Mouse (Mus musculus): ENCODE data around the gene Socs4.
"Not testable (repeated sequence)": the region's sequence is repeated elsewhere in the genome, so short reads cannot be mapped to it uniquely, and the experiment has no call there.

DNA sequence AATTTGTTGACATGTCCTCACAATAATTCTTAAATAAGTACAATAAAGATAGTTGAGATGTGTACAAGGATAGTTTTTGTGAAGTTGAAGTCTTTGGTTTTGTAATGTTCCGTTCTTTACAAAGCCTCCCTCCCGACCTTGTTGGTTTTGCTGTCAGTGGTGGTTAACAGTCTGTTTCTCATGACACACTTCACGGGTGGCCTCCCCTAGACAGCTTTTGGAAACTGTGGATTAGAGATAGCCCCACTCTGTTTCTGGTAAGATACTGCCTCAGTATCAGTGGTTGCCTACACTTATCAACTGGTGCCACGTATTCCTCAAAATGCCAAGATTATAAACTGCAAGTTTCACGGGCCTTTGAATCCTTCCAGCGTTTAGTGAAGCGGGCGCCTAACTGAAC is 44.9 kb downstream of the Socs4 start:
- TF ChIP-seq POLR2A (IDR thresholded peaks at IDR 0.05; ENCODE audit: insufficient read depth, low read length); CTCF (IDR thresholded peaks at IDR 0.05; ENCODE audit: low read depth, low read length): not testable (repeated sequence)
